19 mouse cellular contexts compared by ENCODE assay signal in the genomic region with DNA sequence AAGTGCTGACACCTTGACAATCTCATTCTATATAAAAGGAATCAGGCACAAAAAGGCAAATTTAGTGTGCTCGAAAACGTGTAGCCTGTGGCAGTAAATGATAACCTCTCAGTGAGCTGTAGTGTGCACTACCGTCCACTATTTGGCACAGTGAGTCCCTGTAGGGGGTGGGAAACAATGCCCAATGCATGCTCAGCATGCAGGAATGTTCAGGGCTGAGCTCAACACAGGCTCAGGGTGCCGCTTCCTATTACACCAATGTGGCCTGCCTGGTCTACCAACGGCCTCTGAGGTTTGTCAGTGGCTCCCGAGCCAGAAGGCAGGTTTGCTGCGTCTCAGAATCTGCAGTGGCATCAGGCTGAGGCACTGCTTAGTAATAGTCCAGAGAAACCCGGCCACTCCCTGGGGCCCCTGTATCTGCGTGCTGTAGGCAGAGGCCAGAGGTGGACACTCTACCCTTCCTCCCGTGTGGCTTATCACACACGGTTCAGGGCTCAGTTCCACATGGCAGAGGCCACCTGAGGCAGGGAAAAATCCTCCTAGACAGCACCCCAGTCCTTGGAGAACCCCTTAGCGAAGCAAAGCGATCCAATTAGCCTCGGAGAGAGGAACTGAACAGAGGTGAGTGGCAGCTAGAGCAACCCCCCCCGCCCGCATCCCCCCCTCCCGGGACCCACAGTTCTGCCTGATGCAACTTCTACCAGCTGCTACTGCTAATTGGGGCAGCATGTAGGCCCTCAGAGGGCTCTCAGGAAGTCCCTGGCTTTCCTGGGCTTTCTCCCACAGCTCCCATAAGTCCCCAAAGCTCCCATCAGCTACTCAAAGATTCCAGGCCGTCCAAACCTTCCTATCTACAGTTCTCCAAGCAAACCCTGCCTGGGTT.
DNase-seq lines count a peak whose midpoint lies in the region; ATAC-seq and TF ChIP-seq lines count a peak whose summit lies in the region.
"Had no signal": no experiment of that assay in that cellular context is flagged by ENCODE, and none has a peak within 500 bp of the region (broad histone marks: within the 10 kb centered on the region; RNA-seq: fewer than 3 reads in every experiment).

No protein-coding gene starts in this region.

- TF ChIP-seq CTCF in layer of hippocampus, adult 2 months (conservative IDR thresholded peaks at IDR 0.05), result no peak

- no peaks in the 10 kb centered on the region for H3K9me3 ChIP-seq in intestine, embryonic 16.5 days (ENCODE audit: control insufficient read depth, low read length)
- no peaks in the 10 kb centered on the region for H3K9me3 ChIP-seq in intestine, embryonic 15.5 days
- H3K9me3 ChIP-seq in limb, embryonic 12.5 days, result peaks cover 4% of the 10 kb centered on the region; the same call in 1 of the 2 replicates
- no peaks in the 10 kb centered on the region for H3K9me3 ChIP-seq in neural tube, embryonic 15.5 days (replicated peaks)
- H3K9me3 ChIP-seq: forebrain, embryonic 12.5 days had no signal

- H3K27me3 ChIP-seq in intestine, embryonic 16.5 days (replicated peaks; ENCODE audit: control insufficient read depth, insufficient read depth, low read length), result no peaks in the 10 kb centered on the region
- H3K27me3 ChIP-seq in intestine, embryonic 15.5 days (replicated peaks), result no peaks in the 10 kb centered on the region
- 0 out of 2 replicates have a peak, but pooled peaks cover 8% of the 10 kb centered on the region for H3K27me3 ChIP-seq in limb, embryonic 12.5 days
- H3K27me3 ChIP-seq in neural tube, embryonic 15.5 days (replicated peaks), result peaks cover 13% of the 10 kb centered on the region

- DNase-seq in R1 (ENCODE audit: low read depth, low spot score), result peak; percentile 39
- no peak for DNase-seq in kidney, adult 11 months
- DNase-seq in layer of hippocampus, adult 2 months (ENCODE audit: low spot score in 2 of 2), result no peak
- DNase-seq: cerebellum, adult 11-12 months; cerebellum, postnatal 10 days; kidney, postnatal 36 days; liver, postnatal 0 days had no signal

- 82% methylated on average over 18 of the region's 18 CpGs for WGBS in intestine, embryonic 16.5 days
- 84% methylated on average over 18 of the region's 18 CpGs for WGBS in intestine, embryonic 15.5 days
- WGBS in limb, embryonic 12.5 days, result 63% methylated on average over 18 of the region's 18 CpGs
- 88% methylated on average over 18 of the region's 18 CpGs for WGBS in neural tube, embryonic 15.5 days

- no peak overlapping the region for H3K9ac ChIP-seq in intestine, embryonic 16.5 days (ENCODE audit: low read depth, low read length)
- no peak overlapping the region for H3K9ac ChIP-seq in intestine, embryonic 15.5 days
- H3K9ac ChIP-seq in limb, embryonic 12.5 days (replicated peaks), result no peak overlapping the region
- no peak overlapping the region for H3K9ac ChIP-seq in neural tube, embryonic 15.5 days (replicated peaks)
- H3K9ac ChIP-seq: hindbrain, embryonic 12.5 days; liver, postnatal 0 days; neural tube, embryonic 13.5 days had no signal

- H3K36me3 ChIP-seq in intestine, embryonic 16.5 days (ENCODE audit: control insufficient read depth, insufficient read depth, low read length), result no peaks in the 10 kb centered on the region
- no peaks in the 10 kb centered on the region for H3K36me3 ChIP-seq in intestine, embryonic 15.5 days
- H3K36me3 ChIP-seq in limb, embryonic 12.5 days, result no peaks in the 10 kb centered on the region; the same call in none of the 2 replicates
- no peaks in the 10 kb centered on the region for H3K36me3 ChIP-seq in neural tube, embryonic 15.5 days
- H3K36me3 ChIP-seq: hindbrain, embryonic 12.5 days; neural tube, embryonic 13.5 days had no signal

- H3K4me2 ChIP-seq in intestine, embryonic 16.5 days (ENCODE audit: low read depth, low read length), result no peak overlapping the region
- H3K4me2 ChIP-seq in intestine, embryonic 15.5 days (replicated peaks), result no peak overlapping the region
- H3K4me2 ChIP-seq in limb, embryonic 12.5 days, result 0 out of 2 replicates have a peak overlapping the region, but pooled peaks have one; percentile 6
- H3K4me2 ChIP-seq in neural tube, embryonic 15.5 days, result no peak overlapping the region
- H3K4me2 ChIP-seq: liver, embryonic 11.5 days had no signal

- H3K27ac ChIP-seq in intestine, embryonic 16.5 days (ENCODE audit: low read length), result no peak overlapping the region
- no peak overlapping the region for H3K27ac ChIP-seq in intestine, embryonic 15.5 days
- peak overlapping the region; percentile 69 for H3K27ac ChIP-seq in limb, embryonic 12.5 days
- no peak overlapping the region for H3K27ac ChIP-seq in neural tube, embryonic 15.5 days (replicated peaks)
- no peak overlapping the region for H3K27ac ChIP-seq in layer of hippocampus, adult 2 months
- H3K27ac ChIP-seq: hindbrain, embryonic 12.5 days; macrophage; neural tube, embryonic 13.5 days had no signal

- peak; percentile 28; the same call in 1 of the 2 replicates for ATAC-seq in intestine, embryonic 16.5 days
- ATAC-seq in intestine, embryonic 15.5 days, result no peak
- no peak for ATAC-seq in limb, embryonic 12.5 days (ENCODE audit: insufficient number of reproducible peaks, insufficient read depth, low FRiP score, low TSS enrichment, low read depth)
- ATAC-seq in neural tube, embryonic 15.5 days (ENCODE audit: low FRiP score), result no peak
- ATAC-seq: liver, postnatal 0 days; lung, postnatal 0 days; midbrain, embryonic 16.5 days had no signal

- H3K4me3 ChIP-seq in intestine, embryonic 16.5 days (ENCODE audit: low read length), result no peak overlapping the region
- no peak overlapping the region for H3K4me3 ChIP-seq in intestine, embryonic 15.5 days (replicated peaks)
- no peak overlapping the region for H3K4me3 ChIP-seq in limb, embryonic 12.5 days (replicated peaks)
- H3K4me3 ChIP-seq in neural tube, embryonic 15.5 days (replicated peaks), result no peak overlapping the region
- H3K4me3 ChIP-seq in layer of hippocampus, adult 2 months, result no peak overlapping the region
- H3K4me3 ChIP-seq: hindbrain, embryonic 12.5 days; myocyte; neural tube, embryonic 13.5 days had no signal

- H3K4me1 ChIP-seq in intestine, embryonic 16.5 days (ENCODE audit: control insufficient read depth, insufficient read depth, low read length), result peaks cover 34% of the 10 kb centered on the region
- peaks cover 35% of the 10 kb centered on the region for H3K4me1 ChIP-seq in intestine, embryonic 15.5 days (replicated peaks)
- peaks cover 55% of the 10 kb centered on the region for H3K4me1 ChIP-seq in limb, embryonic 12.5 days (replicated peaks)
- peaks cover 16% of the 10 kb centered on the region for H3K4me1 ChIP-seq in neural tube, embryonic 15.5 days
